8 mouse cellular contexts compared by ENCODE assay signal in the genomic region with DNA sequence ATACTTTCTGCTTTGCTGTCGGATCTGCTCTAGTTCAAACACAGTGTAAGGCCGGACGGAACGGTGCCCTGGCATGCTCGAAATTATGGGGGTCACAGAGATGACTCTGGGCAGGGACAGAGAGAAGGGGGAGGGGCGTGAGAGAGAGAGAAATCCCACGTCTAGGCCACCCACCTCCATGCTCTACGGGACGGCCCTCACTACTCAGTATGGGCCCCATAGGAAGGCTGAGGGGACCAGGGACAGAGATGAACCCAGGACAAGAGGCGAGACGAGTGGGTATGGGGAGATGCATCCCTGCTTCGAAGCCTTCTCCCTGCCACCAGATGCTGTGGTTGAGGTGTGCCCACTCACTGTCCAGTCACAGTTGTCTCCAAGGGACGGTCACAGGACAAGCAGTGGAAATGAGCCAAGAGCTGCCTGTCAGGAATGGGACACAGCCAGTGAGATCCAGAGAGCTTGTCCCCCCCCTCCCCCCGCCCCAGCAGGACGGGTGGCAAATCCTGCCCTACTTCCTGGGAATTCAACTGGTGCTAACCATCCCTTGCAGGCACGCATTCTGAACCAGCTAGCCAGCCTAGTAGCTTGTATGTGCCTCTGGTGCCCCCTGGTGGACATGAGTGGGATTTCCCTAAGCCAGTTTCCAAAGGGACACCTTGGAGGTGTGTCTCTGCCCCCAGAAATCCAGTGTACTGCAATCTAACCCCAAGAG. TPM values are rescaled to one million over a fixed set of nuclear protein-coding genes. Genes with fewer than 3 reads are reported as not detected.
DNase-seq lines count a peak whose midpoint lies in the region; ATAC-seq lines count a peak whose summit lies in the region.

No protein-coding gene starts in this region.

- H3K36me3 ChIP-seq in intestine, embryonic 16.5 days (ENCODE audit: control insufficient read depth, insufficient read depth, low read length) = no peaks in the 10 kb centered on the region
- peaks cover 2% of the 10 kb centered on the region; the same call in 1 of the 2 replicates for H3K36me3 ChIP-seq in midbrain, embryonic 10.5 days

- peak overlapping the region; percentile 18; the same call in 1 of the 2 replicates for H3K4me3 ChIP-seq in intestine, embryonic 16.5 days (ENCODE audit: low read length)
- peak overlapping the region; percentile 18 for H3K4me3 ChIP-seq in midbrain, embryonic 10.5 days

- 29% methylated on average over 16 of the region's 16 CpGs for WGBS in intestine, embryonic 16.5 days
- WGBS in midbrain, embryonic 10.5 days = 36% methylated on average over 16 of the region's 16 CpGs

- 0 out of 2 replicates have a peak overlapping the region, but pooled peaks have one; percentile 54 for H3K9ac ChIP-seq in intestine, embryonic 16.5 days (ENCODE audit: low read depth, low read length)

- ATAC-seq in intestine, embryonic 16.5 days = peak; percentile 79

- no peak overlapping the region for H3K27ac ChIP-seq in intestine, embryonic 16.5 days (ENCODE audit: low read length)
- peak overlapping the region; percentile 18; the same call in 1 of the 2 replicates for H3K27ac ChIP-seq in midbrain, embryonic 10.5 days (replicated peaks)

- no peaks in the 10 kb centered on the region for H3K9me3 ChIP-seq in intestine, embryonic 16.5 days (ENCODE audit: control insufficient read depth, low read length)
- peaks cover 12% of the 10 kb centered on the region; the same call in 1 of the 2 replicates for H3K9me3 ChIP-seq in midbrain, embryonic 10.5 days (replicated peaks)

- no peaks in the 10 kb centered on the region; the same call in 1 of the 2 replicates for H3K27me3 ChIP-seq in intestine, embryonic 16.5 days (replicated peaks; ENCODE audit: control insufficient read depth, insufficient read depth, low read length)
- peaks cover 23% of the 10 kb centered on the region for H3K27me3 ChIP-seq in midbrain, embryonic 10.5 days (ENCODE audit: low read depth, poor library complexity, severe bottlenecking)

- H3K4me2 ChIP-seq in intestine, embryonic 16.5 days (ENCODE audit: low read depth, low read length) = peak overlapping the region; percentile 41

- peak; percentile 95 to 98 for DNase-seq in adrenal gland, adult 18-20 months (ENCODE audit: low spot score in 2 of 2)
- peak; percentile 91 for DNase-seq in embryo, embryonic 11 days
- peak; percentile 90 to 92 for DNase-seq in gastrocnemius, postnatal 4 days (ENCODE audit: low spot score in 2 of 2)
- peak; percentile 94 for DNase-seq in left cerebral cortex, postnatal 25 days (ENCODE audit: low spot score in 2 of 2)
- DNase-seq in midbrain, embryonic 10.5 days (ENCODE audit: low spot score) = peak; percentile 93
- DNase-seq in right cerebral cortex, postnatal 4 days = peak; percentile 97
- DNase-seq in yolk sac, embryonic 10.5 days (ENCODE audit: low spot score) = peak; percentile 84

- intact Hi-C loops in left cerebral cortex, postnatal 25 days (cut with DNase I) = loop anchor here (1.0 to 10.0 kb wide), 2 partner anchors 126 to 221 kb away; no protein-coding TSS in a partner anchor

- H3K4me1 ChIP-seq in intestine, embryonic 16.5 days (ENCODE audit: control insufficient read depth, insufficient read depth, low read length) = peaks cover 9% of the 10 kb centered on the region; the same call in 1 of the 2 replicates
- peaks cover 51% of the 10 kb centered on the region for H3K4me1 ChIP-seq in midbrain, embryonic 10.5 days

RNA-seq across cellular contexts. Expression of a gene that starts 11.9 kb away (rescaled TPM):
- total RNA-seq in adrenal gland, adult 18-20 months (2021) = 10 to 100 TPM; 19.1 to 22.5 TPM
- total RNA-seq in gastrocnemius, postnatal 4 days (2021) = 10 to 100 TPM; 44.6 to 45.1 TPM
- 47.2 and 55.0 TPM in 2 replicates for polyA plus RNA-seq in intestine, embryonic 16.5 days (2015; fragmentation: Nextera tagmentation; extraction: Ambion mirVana)
- total RNA-seq in left cerebral cortex, postnatal 25 days (2021) = 10 to 100 TPM; 31.3 to 33.7 TPM
- 37.5 and 40.9 TPM in 2 replicates for polyA plus RNA-seq in midbrain, embryonic 10.5 days (2016; fragmentation: Nextera tagmentation; extraction: Ambion mirVana)

RNA-seq across cellular contexts. Expression of a gene that starts 20.3 kb away (rescaled TPM):
- total RNA-seq in adrenal gland, adult 18-20 months (2021) = not detected
- total RNA-seq in gastrocnemius, postnatal 4 days (2021) = under 1 TPM; 0.02 to 0.10 TPM
- polyA plus RNA-seq in intestine, embryonic 16.5 days (2015; fragmentation: Nextera tagmentation; extraction: Ambion mirVana) = 0.39 TPM in 2 replicates
- not detected for total RNA-seq in left cerebral cortex, postnatal 25 days (2021)
- polyA plus RNA-seq in midbrain, embryonic 10.5 days (2016; fragmentation: Nextera tagmentation; extraction: Ambion mirVana) = 0.10 and 0.21 TPM in 2 replicates

RNA-seq across cellular contexts. Expression of a gene that starts 32.9 kb away (rescaled TPM):
- total RNA-seq in adrenal gland, adult 18-20 months (2021) = 1 to 10 TPM; 3.7 to 6.8 TPM
- 10 to 100 TPM; 32.8 to 37.3 TPM for total RNA-seq in gastrocnemius, postnatal 4 days (2021)
- 4.4 and 5.2 TPM in 2 replicates for polyA plus RNA-seq in intestine, embryonic 16.5 days (2015; fragmentation: Nextera tagmentation; extraction: Ambion mirVana)
- total RNA-seq in left cerebral cortex, postnatal 25 days (2021) = 100 to 1,000 TPM; 252 to 278 TPM
- 5.3 and 10.1 TPM in 2 replicates for polyA plus RNA-seq in midbrain, embryonic 10.5 days (2016; fragmentation: Nextera tagmentation; extraction: Ambion mirVana)

RNA-seq across cellular contexts. Expression of a gene that starts 48.2 kb away (rescaled TPM):
- total RNA-seq in adrenal gland, adult 18-20 months (2021) = 100 to 1,000 TPM in 1 of 2 experiments, 10 to 100 TPM in 1; 67.7 to 102 TPM
- total RNA-seq in gastrocnemius, postnatal 4 days (2021) = 10 to 100 TPM; 43.3 to 49.6 TPM
- polyA plus RNA-seq in intestine, embryonic 16.5 days (2015; fragmentation: Nextera tagmentation; extraction: Ambion mirVana) = 260 and 274 TPM in 2 replicates
- total RNA-seq in left cerebral cortex, postnatal 25 days (2021) = 10 to 100 TPM; 65.7 to 76.2 TPM
- 224 and 227 TPM in 2 replicates for polyA plus RNA-seq in midbrain, embryonic 10.5 days (2016; fragmentation: Nextera tagmentation; extraction: Ambion mirVana)

Comparison
In these comparisons a context has a peak if more than half of its experiments do, and no peak if none do; other contexts are left out.
1. RNA of a gene that starts 32.9 kb away (total RNA-seq): 252 to 278 TPM in left cerebral cortex, postnatal 25 days; 32.8 to 37.3 TPM in gastrocnemius, postnatal 4 days and 3.7 to 6.8 TPM in adrenal gland, adult 18-20 months; every median in the first group is over 4 times any median in the second.
2. Peak in every context shown above with its lines, with median percentiles within 50 percentile points of each other: DNase-seq.